Mouse (Mus musculus): ENCODE measurements around the gene Asic2. TPM values are rescaled to one million over a fixed set of nuclear protein-coding genes. Genes with fewer than 3 reads are reported as not detected.
A peak's percentile ranks its signal among the peaks of the same experiment; 100 is the strongest.

Gene Asic2
- polyA plus RNA-seq, 1 experiment from 2014 or later: 2.8 TPM

DNA sequence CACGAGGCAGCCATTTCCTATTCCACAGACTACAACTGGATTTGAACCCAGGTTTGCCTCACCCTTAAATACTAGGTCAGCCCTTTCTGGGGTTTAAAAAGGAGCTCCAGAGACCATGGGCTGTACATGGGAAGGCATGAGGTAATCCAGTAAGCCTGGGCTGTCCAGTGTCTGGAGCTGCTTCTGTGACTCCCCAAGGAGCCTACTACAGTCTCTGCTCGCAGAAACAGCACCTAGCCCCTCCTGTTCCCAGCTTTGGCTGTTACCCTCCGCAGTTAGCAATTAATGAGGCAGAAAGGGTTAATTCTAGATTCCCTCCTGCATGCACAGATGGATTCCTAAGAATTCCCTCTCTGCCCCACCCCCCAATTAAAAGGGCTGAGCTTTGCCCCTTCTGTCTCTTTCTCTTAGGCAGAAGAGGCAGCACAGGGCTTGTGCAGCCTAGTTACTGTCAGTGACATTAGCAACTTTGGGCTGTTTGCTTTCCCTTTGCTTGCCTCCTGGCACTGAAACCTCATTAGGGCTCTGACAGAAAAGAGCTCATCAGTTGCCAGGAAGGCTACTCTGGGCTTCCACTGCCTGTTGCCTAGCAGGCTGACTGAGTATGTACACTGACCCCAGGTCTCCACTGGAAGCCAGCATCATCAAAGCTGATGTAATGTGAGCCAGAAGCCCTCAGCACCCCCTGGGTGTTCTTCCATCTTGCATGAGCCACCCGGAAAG lies 107.8 kb downstream of the Asic2 start, which contains the start of gene 5530401A14Rik:
Gene 5530401A14Rik, plus strand, starts transcription at position 424 of the 723 bp plus-strand sequence.
- peak; percentile 51; the same call in 1 of the 2 replicates for ATAC-seq (ENCODE audit: low FRiP score, low TSS enrichment)
- H3K27me3 ChIP-seq (ENCODE audit: insufficient read depth, low read length): no peaks in the 10 kb centered on the region
- H3K4me1 ChIP-seq (ENCODE audit: insufficient read depth, low read length): peaks cover 14% of the 10 kb centered on the region
- no peak within 1 kb of the TSS for H3K9ac ChIP-seq (replicated peaks; ENCODE audit: low read length)
- H3K9me3 ChIP-seq (ENCODE audit: low read length): no peaks in the 10 kb centered on the region
- no peak within 1 kb of the TSS for H3K27ac ChIP-seq (ENCODE audit: low read length)
- no peak within 1 kb of the TSS for H3K4me3 ChIP-seq (ENCODE audit: low read length)
- no peaks in the 10 kb centered on the region for H3K36me3 ChIP-seq (ENCODE audit: insufficient read depth, low read length)
- H3K4me2 ChIP-seq (replicated peaks; ENCODE audit: low read depth, low read length): no peak within 1 kb of the TSS
- 25% methylated on average over 4 of the region's 4 CpGs for WGBS

DNA sequence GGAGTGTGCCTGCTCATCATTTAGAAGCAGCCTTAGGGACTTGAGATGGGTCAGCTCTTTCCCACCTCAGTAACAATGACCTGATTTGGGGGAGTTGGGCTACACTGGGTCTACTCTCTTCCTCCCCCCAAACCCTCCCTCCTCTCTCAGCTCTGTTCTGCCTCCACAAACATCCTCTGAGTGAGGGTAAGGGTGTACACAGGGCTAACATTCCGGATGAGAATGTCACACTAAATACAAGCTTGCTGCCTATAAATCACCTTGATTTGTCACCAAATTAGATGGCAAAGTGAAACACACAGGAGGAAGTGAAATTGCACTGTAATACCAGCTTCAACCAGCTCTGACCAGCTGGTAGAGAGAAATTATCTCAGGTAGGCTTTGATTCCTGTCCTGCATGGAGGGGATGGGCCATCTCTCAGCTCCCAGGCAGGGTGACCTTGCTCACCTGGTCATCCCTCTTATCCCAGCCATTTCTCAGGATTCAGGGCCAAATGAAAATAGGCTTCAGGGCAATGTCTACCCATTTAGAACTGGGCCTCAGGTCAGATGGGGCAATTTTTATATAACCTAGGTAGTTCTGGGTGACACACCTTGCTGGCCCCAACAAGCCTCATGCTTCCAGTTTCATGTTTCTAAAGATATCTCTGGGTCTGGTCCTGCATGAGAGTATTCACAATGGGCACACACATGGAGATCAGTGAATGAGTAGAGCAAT lies 120.3 kb downstream of the Asic2 start:
- H3K9me3 ChIP-seq (ENCODE audit: low read length): no peaks in the 10 kb centered on the region
- ATAC-seq (ENCODE audit: low FRiP score, low TSS enrichment): 0 out of 2 replicates have a peak, but pooled peaks have one; percentile 54
- no peaks in the 10 kb centered on the region for H3K36me3 ChIP-seq (ENCODE audit: insufficient read depth, low read length)
- H3K27ac ChIP-seq (ENCODE audit: low read length): no peak overlapping the region
- no peak overlapping the region for H3K4me2 ChIP-seq (replicated peaks; ENCODE audit: low read depth, low read length)
- H3K4me1 ChIP-seq (ENCODE audit: insufficient read depth, low read length): no peaks in the 10 kb centered on the region
- no peaks in the 10 kb centered on the region for H3K27me3 ChIP-seq (ENCODE audit: insufficient read depth, low read length)
- H3K4me3 ChIP-seq (ENCODE audit: low read length): no peak overlapping the region
- no peak overlapping the region for H3K9ac ChIP-seq (replicated peaks; ENCODE audit: low read length)
- 24% methylated on average over 1 of the region's 1 CpGs for WGBS

DNA sequence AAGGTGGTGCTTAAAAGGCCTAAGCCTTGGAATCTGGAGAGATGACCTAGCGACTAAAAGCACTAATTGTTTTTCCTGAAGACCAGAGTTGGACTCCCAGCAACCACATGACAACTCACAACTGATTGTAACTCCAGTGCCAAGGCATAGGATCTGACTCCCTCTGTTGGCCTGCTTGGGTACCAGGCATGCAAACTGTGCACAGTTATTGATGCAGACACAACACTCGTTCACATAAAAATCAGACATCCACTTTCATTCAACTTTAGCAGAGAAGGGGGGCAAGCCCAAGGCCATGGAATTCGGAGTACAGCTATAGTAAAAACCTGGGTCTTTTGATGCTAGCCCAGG lies 122.6 kb downstream of the Asic2 start:
- Histone ChIP-seq H3K27ac (ENCODE audit: low read length) (no peak overlapping the region), H3K27me3 (ENCODE audit: insufficient read depth, low read length) (no peaks in the 10 kb centered on the region), H3K9ac (replicated peaks; ENCODE audit: low read length) (no peak overlapping the region), H3K36me3 (ENCODE audit: insufficient read depth, low read length) (no peaks in the 10 kb centered on the region), H3K4me2 (replicated peaks; ENCODE audit: low read depth, low read length) (no peak overlapping the region), H3K9me3 (ENCODE audit: low read length) (no peaks in the 10 kb centered on the region), H3K4me1 (ENCODE audit: insufficient read depth, low read length) (no peaks in the 10 kb centered on the region), H3K4me3 (ENCODE audit: low read length) (no peak overlapping the region)
- 86% methylated on average over 3 of the region's 3 CpGs for WGBS
- ATAC-seq (ENCODE audit: low FRiP score, low TSS enrichment): no peak

DNA sequence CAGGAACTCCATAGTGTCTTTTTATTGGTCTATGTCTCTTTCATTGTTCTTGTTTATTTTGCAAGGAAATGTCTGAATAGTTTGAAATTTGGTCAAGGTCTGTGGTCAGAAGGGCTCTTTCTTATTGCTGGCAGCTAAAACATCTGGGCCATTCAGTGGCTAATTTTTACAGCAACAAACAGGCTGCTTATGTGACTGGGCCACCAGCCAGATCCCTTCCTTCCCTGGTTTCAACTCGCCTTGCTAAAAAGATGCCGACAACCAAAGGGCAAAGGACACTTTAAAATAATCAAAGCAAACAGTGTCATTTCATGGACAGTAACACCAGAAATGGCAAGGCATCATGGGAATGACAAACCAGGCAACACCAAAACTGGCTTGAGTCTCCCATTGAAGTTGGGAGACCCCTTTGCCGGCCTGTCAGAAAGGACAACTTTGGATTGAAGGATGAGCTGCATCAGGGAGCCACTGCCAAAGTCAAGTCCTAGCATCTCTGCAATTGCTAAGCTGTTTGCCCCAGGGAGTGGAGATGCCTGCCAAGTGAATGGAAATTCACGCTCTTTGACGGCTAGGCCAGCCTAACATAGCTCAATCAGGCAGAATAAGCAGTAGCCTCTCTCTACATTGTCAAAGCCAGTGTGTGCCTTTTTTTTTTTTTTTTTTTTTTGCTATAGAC lies 123.1 kb downstream of the Asic2 start:
- Histone ChIP-seq H3K4me2 (replicated peaks; ENCODE audit: low read depth, low read length) (no peak overlapping the region), H3K36me3 (ENCODE audit: insufficient read depth, low read length) (no peaks in the 10 kb centered on the region), H3K4me1 (ENCODE audit: insufficient read depth, low read length) (no peaks in the 10 kb centered on the region), H3K4me3 (ENCODE audit: low read length) (no peak overlapping the region), H3K27ac (ENCODE audit: low read length) (no peak overlapping the region), H3K27me3 (ENCODE audit: insufficient read depth, low read length) (no peaks in the 10 kb centered on the region), H3K9ac (replicated peaks; ENCODE audit: low read length) (no peak overlapping the region), H3K9me3 (ENCODE audit: low read length) (no peaks in the 10 kb centered on the region)
- 66% methylated on average over 5 of the region's 5 CpGs for WGBS
- no peak for ATAC-seq (ENCODE audit: low FRiP score, low TSS enrichment)

DNA sequence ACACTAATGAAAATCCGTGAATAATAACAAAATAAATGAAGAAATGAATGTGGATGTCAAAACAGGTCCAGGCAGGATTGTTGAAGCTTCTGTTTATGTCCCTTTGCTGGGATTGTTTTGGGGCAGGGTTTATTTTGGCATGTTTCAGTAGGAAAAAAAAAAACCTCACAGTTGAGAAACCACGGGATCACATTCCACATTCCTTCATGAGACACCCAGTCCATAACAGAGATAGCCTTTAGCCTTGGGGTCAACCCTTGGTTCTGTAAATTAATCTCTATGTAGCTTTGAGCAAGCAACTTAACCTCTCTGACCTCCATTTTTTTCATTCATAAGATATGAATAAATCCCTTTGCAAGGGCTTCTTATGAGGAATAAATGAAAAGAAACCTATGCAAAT lies 127.3 kb downstream of the Asic2 start:
- Histone ChIP-seq H3K4me2 (replicated peaks; ENCODE audit: low read depth, low read length) (no peak overlapping the region), H3K27me3 (ENCODE audit: insufficient read depth, low read length) (no peaks in the 10 kb centered on the region), H3K27ac (ENCODE audit: low read length) (no peak overlapping the region), H3K4me3 (ENCODE audit: low read length) (no peak overlapping the region), H3K9ac (replicated peaks; ENCODE audit: low read length) (no peak overlapping the region), H3K36me3 (ENCODE audit: insufficient read depth, low read length) (no peaks in the 10 kb centered on the region), H3K9me3 (ENCODE audit: low read length) (no peaks in the 10 kb centered on the region), H3K4me1 (ENCODE audit: insufficient read depth, low read length) (no peaks in the 10 kb centered on the region)
- no peak for ATAC-seq (ENCODE audit: low FRiP score, low TSS enrichment)
- 38% methylated on average over 2 of the region's 2 CpGs for WGBS

DNA sequence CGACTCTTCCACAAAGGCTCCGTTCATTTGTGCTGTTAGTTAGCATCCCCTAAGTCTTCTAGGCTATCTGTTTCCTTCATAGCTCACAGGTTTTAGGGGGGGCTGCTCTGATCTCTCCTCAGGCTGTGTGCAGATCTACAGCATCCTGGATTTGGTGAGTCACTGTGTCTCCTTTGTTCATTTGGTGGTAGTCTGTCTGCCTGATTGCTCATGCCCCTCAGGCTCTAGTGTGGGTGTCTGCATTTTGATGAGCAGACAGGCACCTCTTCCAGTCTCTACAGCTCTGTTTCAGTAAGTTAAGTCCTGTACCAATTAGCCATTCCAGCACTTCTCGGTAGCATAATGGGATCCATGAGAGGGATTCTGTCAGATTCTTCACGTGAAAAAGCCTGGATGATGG lies 129.8 kb downstream of the Asic2 start:
- Histone ChIP-seq H3K27me3 (ENCODE audit: insufficient read depth, low read length) (no peaks in the 10 kb centered on the region), H3K9ac (replicated peaks; ENCODE audit: low read length) (no peak overlapping the region), H3K4me1 (ENCODE audit: insufficient read depth, low read length) (no peaks in the 10 kb centered on the region), H3K9me3 (ENCODE audit: low read length) (no peaks in the 10 kb centered on the region), H3K27ac (ENCODE audit: low read length) (no peak overlapping the region), H3K4me3 (ENCODE audit: low read length) (no peak overlapping the region), H3K4me2 (replicated peaks; ENCODE audit: low read depth, low read length) (no peak overlapping the region), H3K36me3 (ENCODE audit: insufficient read depth, low read length) (no peaks in the 10 kb centered on the region)
- ATAC-seq (ENCODE audit: low FRiP score, low TSS enrichment): no peak
- WGBS: 79% methylated on average over 4 of the region's 4 CpGs

DNA sequence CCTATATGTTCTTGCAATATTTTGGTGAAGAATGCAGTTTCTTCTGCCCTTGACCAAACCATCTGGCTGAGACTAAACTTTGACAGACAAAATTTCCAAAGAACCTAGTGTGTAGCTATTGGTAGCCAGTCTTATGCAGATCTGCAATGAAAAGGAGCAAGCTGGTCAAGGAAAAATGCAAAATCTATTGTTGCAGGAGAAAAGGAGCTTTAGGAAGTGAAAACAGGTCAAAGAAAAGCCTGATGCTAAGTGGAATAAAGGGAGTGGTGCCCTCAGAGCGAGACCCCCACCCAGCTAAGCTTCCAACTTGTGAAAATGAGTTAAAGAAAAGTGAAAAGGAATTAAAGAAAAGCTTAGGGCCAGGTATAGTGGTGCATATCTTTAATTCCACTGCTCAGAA lies 135.9 kb downstream of the Asic2 start:
- Histone ChIP-seq H3K9ac (replicated peaks; ENCODE audit: low read length) (no peak overlapping the region), H3K27me3 (ENCODE audit: insufficient read depth, low read length) (no peaks in the 10 kb centered on the region), H3K36me3 (ENCODE audit: insufficient read depth, low read length) (no peaks in the 10 kb centered on the region), H3K4me1 (ENCODE audit: insufficient read depth, low read length) (no peaks in the 10 kb centered on the region), H3K4me2 (replicated peaks; ENCODE audit: low read depth, low read length) (no peak overlapping the region), H3K4me3 (ENCODE audit: low read length) (no peak overlapping the region), H3K27ac (ENCODE audit: low read length) (no peak overlapping the region), H3K9me3 (ENCODE audit: low read length) (no peaks in the 10 kb centered on the region)
- no peak for ATAC-seq (ENCODE audit: low FRiP score, low TSS enrichment)
- WGBS: 62% methylated on average over 1 of the region's 1 CpGs

DNA sequence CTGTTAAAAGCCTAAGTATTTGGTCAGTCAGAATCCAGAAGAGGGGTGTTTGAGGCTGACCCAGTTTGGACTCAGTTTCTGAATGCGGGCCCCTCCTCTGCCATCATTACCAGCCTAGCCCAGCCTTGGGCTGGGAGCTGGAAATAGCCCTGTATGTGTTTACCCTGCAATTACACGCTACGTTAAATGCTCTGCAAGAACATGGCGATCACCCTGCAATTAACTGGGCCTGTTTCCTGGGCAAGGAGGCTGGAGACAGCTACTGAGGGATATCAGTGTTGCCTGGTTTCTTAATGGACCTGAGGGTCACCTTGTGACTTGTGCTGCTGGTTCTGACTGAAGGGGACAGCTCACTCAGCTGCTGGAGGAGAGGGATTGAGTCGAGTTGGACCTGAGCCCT lies 151.7 kb downstream of the Asic2 start:
- H3K4me2 ChIP-seq (replicated peaks; ENCODE audit: low read depth, low read length): no peak overlapping the region
- no peak overlapping the region for H3K9ac ChIP-seq (replicated peaks; ENCODE audit: low read length)
- H3K27me3 ChIP-seq (ENCODE audit: insufficient read depth, low read length): no peaks in the 10 kb centered on the region
- 29% methylated on average over 5 of the region's 5 CpGs for WGBS
- no peak overlapping the region for H3K27ac ChIP-seq (ENCODE audit: low read length)
- ATAC-seq (ENCODE audit: low FRiP score, low TSS enrichment): no peak; the same call in 1 of the 2 replicates
- H3K36me3 ChIP-seq (ENCODE audit: insufficient read depth, low read length): no peaks in the 10 kb centered on the region
- H3K9me3 ChIP-seq (ENCODE audit: low read length): no peaks in the 10 kb centered on the region
- no peak overlapping the region for H3K4me3 ChIP-seq (ENCODE audit: low read length)
- no peaks in the 10 kb centered on the region for H3K4me1 ChIP-seq (ENCODE audit: insufficient read depth, low read length)

DNA sequence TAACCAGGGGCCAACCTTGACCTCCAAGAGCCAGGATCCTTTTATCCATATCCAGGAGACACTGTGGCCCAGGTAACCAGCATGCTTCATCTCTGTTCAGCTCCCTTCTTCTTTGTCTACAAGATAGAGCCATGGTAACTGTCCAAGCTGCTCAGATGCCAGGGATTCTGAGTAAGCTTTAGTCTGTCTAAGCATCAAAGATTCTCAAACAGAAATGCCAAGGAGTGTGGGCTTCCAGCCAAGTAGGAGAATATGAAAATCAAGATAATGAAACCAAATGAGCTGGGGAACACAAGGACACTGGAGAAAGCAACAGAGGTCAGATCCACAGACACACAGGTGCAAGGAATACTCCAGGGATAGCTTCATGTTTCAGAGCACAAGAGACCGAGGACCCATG lies 153.4 kb downstream of the Asic2 start:
- no peak for ATAC-seq (ENCODE audit: low FRiP score, low TSS enrichment)

More for the DNA sequence above, 153.4 kb downstream of the Asic2 start:
- no peaks in the 10 kb centered on the region for H3K27me3 ChIP-seq (ENCODE audit: insufficient read depth, low read length)
- no peak overlapping the region for H3K9ac ChIP-seq (replicated peaks; ENCODE audit: low read length)
- no peak overlapping the region for H3K4me3 ChIP-seq (ENCODE audit: low read length)
- 63% methylated on average over 1 of the region's 1 CpGs for WGBS
- no peaks in the 10 kb centered on the region for H3K36me3 ChIP-seq (ENCODE audit: insufficient read depth, low read length)
- no peak overlapping the region for H3K4me2 ChIP-seq (replicated peaks; ENCODE audit: low read depth, low read length)
- peaks cover 4% of the 10 kb centered on the region; the same call in 1 of the 2 replicates for H3K9me3 ChIP-seq (ENCODE audit: low read length)
- no peak overlapping the region for H3K27ac ChIP-seq (ENCODE audit: low read length)
- no peaks in the 10 kb centered on the region for H3K4me1 ChIP-seq (ENCODE audit: insufficient read depth, low read length)

Data from kidney, embryonic 16.5 days (tissue).